Mouse (Mus musculus) Patski (cell line): ENCODE measurements around the gene Frmd4a. TPM values are rescaled to one million over a fixed set of nuclear protein-coding genes. Genes with fewer than 3 reads are reported as not detected.

Experiments used
- ATAC-seq: fragments of 100-300 bp; one replicate; pipeline ENCODE4 v1.8.0; 2021
- CTCF ChIA-PET: fragments of 350-600 bp; sonication (Branson Sonifier 250); formaldehyde crosslinking; loops from one replicate; lab custom pipeline; 2022; ENCODE audit warnings: inconsistent platforms; lab: Charles Lee
- POLR2A ChIA-PET: fragments of 350-600 bp; sonication (Branson Sonifier 250); formaldehyde crosslinking; loops from one replicate; lab custom pipeline; 2022; ENCODE audit warnings: antibody characterized with exemption, inconsistent platforms; lab: Charles Lee
- DNase-seq: peaks from one replicate; pipeline ENCODE4 v3.0.0-alpha.2; 2011; ENCODE audit warnings: low read depth, low spot score
- H3K27me3 ChIP-seq: fragments of 371-371 bp; one replicate; pipeline ENCODE4 v1.5.1; 2021
- CTCF ChIP-seq: fragments of 100-300 bp; IDR thresholded peaks from one replicate; pipeline ENCODE4 v1.5.1; 2021
- in situ Hi-C: fragments of 300-500 bp; cut with MboI; formaldehyde crosslinking; loops from 3 replicates; pipeline ENCODE4 v1.11.1; 2018; ENCODE audit warnings: low pct_unique_long_range_greater_than_20kb, mixed read lengths
- polyA plus RNA-seq: library from polyadenylated mRNA; unstranded; gene quantifications from one replicate; pipeline ENCODE4 v1.2.3, GENCODE M21; 2021

Gene Frmd4a
- polyA plus RNA-seq, 1 experiment from 2014 or later, result 40.6 TPM

DNA sequence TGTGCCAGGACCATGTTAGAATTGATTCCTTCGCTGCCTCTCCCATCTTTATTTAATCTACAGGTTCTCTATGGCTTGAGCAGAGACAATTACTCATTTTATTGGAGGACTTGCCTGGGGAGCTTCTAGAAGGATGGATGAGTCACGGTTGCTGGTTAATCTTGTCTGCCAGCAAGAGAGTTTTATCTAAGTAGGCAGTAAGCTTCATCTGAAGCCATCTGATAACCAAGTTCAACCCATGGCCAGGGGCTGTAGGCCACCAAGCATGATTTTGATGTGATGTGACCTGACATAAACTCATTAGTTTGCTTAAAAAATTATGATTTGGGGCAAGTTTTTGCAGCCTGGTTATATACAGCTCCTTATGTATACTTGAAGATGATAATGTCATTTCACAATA, 38.0 kb downstream of the Frmd4a start:
- TF ChIP-seq CTCF, result no peak
- peaks cover 6% of the 10 kb centered on the region for H3K27me3 ChIP-seq
- POLR2A ChIA-PET, result no interaction called here
- CTCF ChIA-PET, result interaction anchor here (1.4 to 3.3 kb wide), 2 partner anchors 9 to 13 kb away, joined by 3 to 8 read pairs; no protein-coding TSS in a partner anchor
- in situ Hi-C loops, result no loop called here
- ATAC-seq (no peak), DNase-seq (no peak)

DNA sequence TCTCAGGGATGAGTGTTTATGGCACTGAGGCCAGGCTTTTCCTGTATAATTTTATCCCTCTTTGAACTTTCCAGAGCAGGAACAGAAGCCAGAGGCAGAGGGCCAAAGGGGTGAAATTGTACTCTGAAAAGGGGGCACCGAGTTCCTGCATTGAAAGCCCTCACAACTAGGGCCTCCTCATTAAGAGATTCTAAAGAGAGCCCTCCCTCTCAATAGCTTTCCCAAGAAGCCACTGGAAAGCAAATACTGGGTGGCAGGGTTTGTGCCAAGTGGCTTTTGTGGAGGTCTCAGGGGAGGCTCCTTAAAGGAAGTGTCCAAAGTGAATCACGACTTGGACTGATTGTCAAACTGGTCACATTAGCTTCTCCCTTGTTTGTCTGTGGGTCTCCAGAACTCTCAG, 43.2 kb downstream of the Frmd4a start:
- peaks cover 11% of the 10 kb centered on the region for H3K27me3 ChIP-seq
- no peak for ATAC-seq
- no peak for TF ChIP-seq CTCF
- ChIA-PET POLR2A (no interaction called here), CTCF (interaction anchor here (1.3 kb wide), 1 partner anchor 11 kb away, joined by 3 read pairs; no protein-coding TSS in a partner anchor)
- in situ Hi-C loops, result no loop called here
- no peak for DNase-seq

DNA sequence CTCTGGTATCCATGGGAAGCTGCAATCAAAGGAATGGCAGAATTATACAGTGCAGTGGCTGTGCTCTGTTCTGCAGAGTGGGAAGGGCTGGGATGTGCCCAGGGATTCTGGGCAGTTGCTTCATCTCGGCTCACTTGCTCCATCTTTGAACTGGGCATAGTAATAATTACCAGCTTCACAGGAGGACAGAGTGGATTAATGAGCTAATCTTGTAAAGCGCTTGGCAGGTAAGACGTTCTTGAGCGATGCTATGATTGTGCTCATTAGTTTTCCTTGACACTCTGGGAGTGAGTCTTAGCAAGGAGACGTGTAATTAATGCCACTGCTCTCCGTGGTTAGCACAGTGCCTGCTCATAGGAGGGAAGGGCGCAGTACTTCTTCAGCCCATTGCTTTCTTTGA, 54.3 kb downstream of the Frmd4a start:
- in situ Hi-C loops, result no loop called here
- DNase-seq (no peak), ATAC-seq (no peak)
- ChIA-PET POLR2A (no interaction called here), CTCF (interaction anchor here (1.4 kb wide), 1 partner anchor 11 kb away, joined by 3 read pairs; no protein-coding TSS in a partner anchor)
- no peak for TF ChIP-seq CTCF
- H3K27me3 ChIP-seq, result peaks cover 36% of the 10 kb centered on the region

GRCm38 (mm10) chr2:4083877-4084276, 66.4 kb downstream of the Frmd4a start:
- no peak for TF ChIP-seq CTCF
- POLR2A ChIA-PET, result no interaction called here
- peaks cover 9% of the 10 kb centered on the region for H3K27me3 ChIP-seq
- CTCF ChIA-PET, result no interaction called here
- DNase-seq, result no peak
- in situ Hi-C loops, result no loop called here
- ATAC-seq, result no peak

- CTCF ChIA-PET, result no interaction called here
- POLR2A ChIA-PET, result no interaction called here
- in situ Hi-C loops, result no loop called here
- TF ChIP-seq CTCF, result no peak
- peaks cover 15% of the 10 kb centered on the region for H3K27me3 ChIP-seq
- DNase-seq (no peak), ATAC-seq (no peak)
These were observed 80.1 kb downstream of the Frmd4a start for GRCm38 (mm10) chr2:4097601-4098000.

DNA sequence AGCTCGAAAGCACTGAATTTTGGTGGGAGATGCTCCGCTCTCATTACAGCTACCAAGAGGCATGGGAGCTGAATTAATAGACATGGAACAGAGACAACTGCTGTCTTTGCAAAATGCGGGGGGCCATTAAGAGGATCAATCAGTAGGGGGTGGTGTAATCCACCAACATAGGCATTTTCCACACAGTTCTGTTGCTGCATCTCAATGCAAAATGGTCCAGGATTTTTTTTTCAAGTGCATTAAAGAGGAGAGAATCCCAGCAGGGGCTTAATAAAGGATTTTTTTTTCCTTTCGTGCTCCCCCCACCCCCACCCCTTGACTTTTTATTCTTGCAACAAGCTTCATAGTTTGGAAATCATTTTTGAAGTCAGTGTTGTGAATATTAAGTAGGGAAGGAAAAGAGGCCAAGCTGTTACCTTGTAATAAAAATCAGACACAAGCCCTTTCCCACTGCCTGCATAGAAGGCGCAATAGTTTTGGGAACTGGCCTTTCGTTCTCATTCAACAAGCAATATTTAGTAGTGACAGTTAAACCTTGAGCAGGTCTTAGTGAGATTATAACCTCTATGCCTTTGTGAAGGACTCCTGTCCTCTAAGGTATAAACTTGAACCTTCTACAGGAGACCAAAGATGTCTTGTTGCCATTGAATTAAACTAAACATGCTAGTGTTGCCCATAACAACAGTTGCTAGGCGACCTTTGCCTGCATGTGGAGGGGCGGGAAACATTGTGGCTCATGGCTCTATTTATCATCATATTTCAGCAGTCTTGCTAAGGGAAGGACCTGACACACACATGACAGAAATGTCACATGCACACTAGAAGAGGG, 81.6 kb downstream of the Frmd4a start:
- no peak for TF ChIP-seq CTCF
- H3K27me3 ChIP-seq, result peaks cover 11% of the 10 kb centered on the region
- ChIA-PET CTCF (no interaction called here), POLR2A (interaction anchor here (0.7 kb wide), 1 partner anchor 10 kb away, joined by 6 read pairs; no protein-coding TSS in a partner anchor)
- no peak for DNase-seq
- in situ Hi-C loops, result no loop called here
- no peak for ATAC-seq

GRCm38 (mm10) chr2:4099777-4100104, 82.2 kb downstream of the Frmd4a start:
- no peak for ATAC-seq
- in situ Hi-C loops, result no loop called here
- H3K27me3 ChIP-seq, result peaks cover 11% of the 10 kb centered on the region
- CTCF ChIA-PET, result no interaction called here
- DNase-seq, result no peak
- no peak for TF ChIP-seq CTCF
- POLR2A ChIA-PET, result no interaction called here

- DNase-seq, result no peak
- ATAC-seq, result no peak
These were observed 83.9 kb downstream of the Frmd4a start for GRCm38 (mm10) chr2:4101370-4101769.

DNA sequence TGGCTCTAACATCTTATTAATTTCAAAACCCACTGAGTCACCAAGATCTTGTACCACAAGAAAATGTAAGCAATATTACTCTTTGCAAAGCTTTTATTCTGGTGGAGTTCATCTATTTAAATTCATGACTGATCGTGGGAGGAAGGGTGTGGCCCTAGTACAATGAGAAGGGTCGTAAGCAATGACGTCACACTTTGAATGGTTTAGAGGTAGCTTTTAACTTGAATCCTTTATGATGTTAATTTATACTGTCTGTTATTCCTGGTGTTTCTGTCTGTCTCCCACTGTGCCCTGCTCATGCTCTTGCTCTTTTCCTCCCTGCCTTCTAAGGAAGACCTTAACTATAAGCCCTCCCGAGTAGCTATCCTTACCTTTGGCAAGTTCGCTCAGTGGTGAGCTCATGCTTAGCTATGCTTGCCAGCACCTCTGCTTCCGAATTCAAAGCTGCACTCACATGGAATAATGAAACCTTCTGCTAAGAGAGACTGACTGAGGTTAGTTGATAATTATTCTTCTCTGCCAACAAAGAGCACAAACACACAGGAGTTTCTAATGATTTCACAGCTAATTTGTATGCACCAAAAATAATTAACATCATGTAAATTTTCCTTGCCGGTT, 95.9 kb downstream of the Frmd4a start:
- TF ChIP-seq CTCF, result no peak
- H3K27me3 ChIP-seq, result peaks cover 18% of the 10 kb centered on the region
- POLR2A ChIA-PET, result no interaction called here
- DNase-seq (no peak), ATAC-seq (no peak)
- CTCF ChIA-PET, result interaction anchor here (1.2 kb wide), 1 partner anchor 10 kb away, joined by 4 read pairs; no protein-coding TSS in a partner anchor
- in situ Hi-C loops, result no loop called here

More at GRCm38 (mm10) chr2:4101370-4101769, 83.9 kb downstream of the Frmd4a start:
- in situ Hi-C loops, result no loop called here
- no peak for TF ChIP-seq CTCF
- ChIA-PET CTCF (no interaction called here), POLR2A (no interaction called here)
- peaks cover 22% of the 10 kb centered on the region for H3K27me3 ChIP-seq

DNA sequence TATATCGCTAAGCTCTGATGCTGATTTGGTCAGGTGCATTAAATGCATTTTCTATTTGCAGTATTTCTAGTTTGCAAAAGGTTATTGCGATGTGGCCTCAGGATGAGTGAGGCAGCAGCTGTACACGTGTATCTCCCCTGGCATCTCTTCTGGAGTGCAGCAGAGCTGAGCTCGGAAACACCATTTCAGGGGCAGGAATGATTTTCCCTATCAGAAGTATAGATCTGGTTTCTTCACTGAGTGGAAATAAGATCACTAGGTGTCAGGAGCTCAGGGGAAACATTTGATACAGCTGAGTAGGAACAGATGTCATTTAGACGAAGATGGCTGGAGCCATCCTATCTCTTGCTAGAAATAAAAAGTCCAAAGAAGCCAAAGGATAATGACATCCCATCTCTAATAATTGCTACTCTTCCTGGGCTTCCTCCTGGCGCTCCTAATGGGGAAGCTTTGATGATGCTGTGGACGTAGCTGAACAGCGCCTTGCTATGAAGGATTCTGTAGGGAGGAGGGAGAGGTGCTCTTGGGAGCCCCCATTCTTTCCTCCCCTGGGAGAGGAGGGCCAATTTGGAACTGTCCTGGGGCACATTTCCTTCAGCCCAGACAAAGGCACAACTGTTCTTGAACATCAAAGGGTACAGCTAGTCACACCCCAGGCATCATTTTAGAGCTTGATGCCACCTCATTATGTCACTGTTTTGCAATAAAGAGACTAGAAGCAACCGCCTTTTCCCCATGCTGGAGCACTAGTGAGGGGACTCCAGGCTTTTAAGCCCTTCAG, 102.4 kb downstream of the Frmd4a start:
- ChIA-PET POLR2A (no interaction called here), CTCF (interaction anchor here (1.8 kb wide), 1 partner anchor 13 kb away, joined by 4 read pairs; no protein-coding TSS in a partner anchor)
- in situ Hi-C loops, result no loop called here
- no peak for TF ChIP-seq CTCF
- ATAC-seq (no peak), DNase-seq (no peak)
- H3K27me3 ChIP-seq, result peaks cover 25% of the 10 kb centered on the region
